Mouse (Mus musculus) small intestine, adult 2 months (tissue): Measurements from ENCODE around the gene Cox7a1.

Source experiments
- CTCF ChIP-seq: fragments of 200-500 bp; IDR thresholded peaks from 2 replicates; pipeline ENCODE4 v1.5.1; 2012; ENCODE audit warnings: low read depth, mild to moderate bottlenecking, control low read depth, inconsistent platforms, low read length, moderate library complexity, mixed read lengths; ENCODE audit not compliant: insufficient replicate concordance, insufficient read length; ENCODE audit errors: extremely low read depth
- POLR2A ChIP-seq: fragments of 200-500 bp; IDR thresholded peaks from 2 replicates; pipeline ENCODE4 v1.6.1; 2012; ENCODE audit warnings: low read depth, mild to moderate bottlenecking, control low read depth, inconsistent platforms, low read length, moderate library complexity

- TF ChIP-seq CTCF (no peak), POLR2A (no peak)
Measured at GRCm38 (mm10) chr7:30163113-30163512, 20.8 kb upstream of the Cox7a1 start.
